ENCODE assay signal across 12 mouse cellular contexts in genomic region chrX:48405141-48405540, GRCm38 (mm10). TPM values are rescaled to one million over a fixed set of nuclear protein-coding genes. Genes with fewer than 3 reads are reported as not detected.
A peak's percentile ranks its signal among the peaks of the same experiment; 100 is the strongest.
DNase-seq lines count a peak whose midpoint lies in the region; ATAC-seq and TF ChIP-seq lines count a peak whose summit lies in the region.
"Had no signal": no experiment of that assay in that cellular context is flagged by ENCODE, and none has a peak within 500 bp of the region (broad histone marks: within the 10 kb centered on the region; RNA-seq: fewer than 3 reads in every experiment).

No protein-coding gene starts in this region.

- H3K4me3 ChIP-seq in bone marrow macrophage, adult 2 months (ENCODE audit: insufficient read depth, low read length): no peak overlapping the region
- H3K4me3 ChIP-seq: midbrain, embryonic 12.5 days had no signal

- DNase-seq in 3134 (ENCODE audit: extremely low read depth, insufficient read length, low spot score): peak; percentile 55
- peak; percentile 37 for DNase-seq in fibroblast of lung, adult 2 months (ENCODE audit: low read depth)
- DNase-seq in testis, postnatal 14 days (ENCODE audit: low spot score): no peak
- no peak for DNase-seq in urinary bladder, postnatal 14 days (ENCODE audit: low spot score)
- DNase-seq in cerebellum, adult 11 months: no peak
- DNase-seq in layer of hippocampus, postnatal 25 days (ENCODE audit: extremely low spot score in 1 of 2, low spot score in 1 of 2): no peak
- DNase-seq: right cerebral cortex, postnatal 25 days had no signal

- no peak for TF ChIP-seq POLR2A in bone marrow macrophage, adult 2 months (IDR thresholded peaks at IDR 0.05; ENCODE audit: borderline replicate concordance, low read depth, low read length)

- ATAC-seq in hematopoietic stem cell, adult 5-6 weeks (replicated peaks in 1 of 2; ENCODE audit: insufficient read depth in 1 of 2, low FRiP score in 2 of 2, low TSS enrichment in 1 of 2, low read depth in 1 of 2, poor library complexity in 2 of 2, severe bottlenecking in 2 of 2): peak; percentile 25 to 60; a peak in 1 of 4 replicates

- H3K4me1 ChIP-seq in bone marrow macrophage, adult 2 months (ENCODE audit: control insufficient read depth, insufficient read depth, low read length): peaks cover 9% of the 10 kb centered on the region
- H3K4me1 ChIP-seq: midbrain, embryonic 12.5 days had no signal

- no peak for TF ChIP-seq CTCF in bone marrow macrophage, adult 2 months (IDR thresholded peaks at IDR 0.05; ENCODE audit: low read depth, low read length)

- peak overlapping the region; percentile 27; the same call in 1 of the 2 replicates for H3K27ac ChIP-seq in bone marrow macrophage, adult 2 months (ENCODE audit: insufficient read depth, low read depth, low read length)
- H3K27ac ChIP-seq: liver, embryonic 14.5 days; midbrain, embryonic 12.5 days; stomach, postnatal 0 days had no signal

RNA-seq across cellular contexts. Expression of gene Elf4, which starts 57.8 kb away (rescaled TPM):
- 46.8 and 49.2 TPM in 2 replicates for polyA plus RNA-seq in bone marrow macrophage, adult 2 months (2012; ENCODE audit: insufficient read depth, insufficient read length, missing spikeins)
- total RNA-seq in hematopoietic stem cell, adult 5-6 weeks (2017): 18.2 and 29.5 TPM in 2 replicates
- total RNA-seq in layer of hippocampus, postnatal 25 days (2021): under 1 TPM; 0.47 to 0.73 TPM

Comparison
In these comparisons a context has a peak if more than half of its experiments do, and no peak if none do; other contexts are left out.
1. DNase-seq: peak in 3134 (single experiment) and fibroblast of lung, adult 2 months (single experiment); none in testis, postnatal 14 days (single experiment), urinary bladder, postnatal 14 days (single experiment), cerebellum, adult 11 months (single experiment) and layer of hippocampus, postnatal 25 days (0 of 2).
2. RNA of gene Elf4, which starts 57.8 kb away (total RNA-seq): 18.2 to 29.5 TPM in hematopoietic stem cell, adult 5-6 weeks; 0.47 to 0.73 TPM in layer of hippocampus, postnatal 25 days; every median in the first group is over 10 times any median in the second.